Mouse (Mus musculus): ENCODE measurements around the gene Samd9l. TPM values are rescaled to one million over a fixed set of nuclear protein-coding genes. Genes with fewer than 3 reads are reported as not detected.
A peak's percentile ranks its signal among the peaks of the same experiment; 100 is the strongest.
"Not testable (repeated sequence)": the region's sequence is repeated elsewhere in the genome, so short reads cannot be mapped to it uniquely, and the experiment has no call there.

The Samd9l gene
- polyA plus RNA-seq (2012; rRNA removed) = 3.4 and 4.2 TPM in 2 replicates

- not testable (repeated sequence) for DNase-seq (ENCODE audit: low read depth)
These were observed at the start of gene Samd9l for GRCm38 (mm10) chr6:3399340-3400068. Gene Samd9l, minus strand, starts transcription at chr6:3399572.

- DNase-seq (ENCODE audit: low read depth) = peak; percentile 2
These were observed 48.0 kb upstream of the Samd9l start for GRCm38 (mm10) chr6:3447404-3447803.

- no peak for DNase-seq (ENCODE audit: low read depth)
These were observed 44.5 kb upstream of the Samd9l start for GRCm38 (mm10) chr6:3443905-3444304.

- DNase-seq (ENCODE audit: low read depth) = no peak
These were observed 36.7 kb upstream of the Samd9l start for GRCm38 (mm10) chr6:3436087-3436486.

GRCm38 (mm10) chr6:3430976-3431375 lies 31.6 kb upstream of the Samd9l start:
- not testable (repeated sequence) for DNase-seq (ENCODE audit: low read depth)

GRCm38 (mm10) chr6:3427047-3427446 lies 27.7 kb upstream of the Samd9l start:
- DNase-seq (ENCODE audit: low read depth) = no peak

GRCm38 (mm10) chr6:3425333-3425732 lies 26.0 kb upstream of the Samd9l start:
- not testable (repeated sequence) for DNase-seq (ENCODE audit: low read depth)

GRCm38 (mm10) chr6:3424613-3425277 lies 25.4 kb upstream of the Samd9l start:
- DNase-seq (ENCODE audit: low read depth) = not testable (repeated sequence)

GRCm38 (mm10) chr6:3397182-3397906 lies 2.0 kb downstream of the Samd9l start:
- not testable (repeated sequence) for DNase-seq (ENCODE audit: low read depth)

GRCm38 (mm10) chr6:3395921-3396611 lies 3.3 kb downstream of the Samd9l start:
- DNase-seq (ENCODE audit: low read depth) = not testable (repeated sequence)

- no peak for DNase-seq (ENCODE audit: low read depth)
These were observed 9.4 kb downstream of the Samd9l start for GRCm38 (mm10) chr6:3389995-3390394.

- no peak for DNase-seq (ENCODE audit: low read depth)
These were observed 12.8 kb downstream of the Samd9l start for GRCm38 (mm10) chr6:3386565-3386964.

GRCm38 (mm10) chr6:3384816-3385215 lies 14.6 kb downstream of the Samd9l start:
- DNase-seq (ENCODE audit: low read depth) = not testable (repeated sequence)

GRCm38 (mm10) chr6:3384115-3384791 lies 15.1 kb downstream of the Samd9l start:
- not testable (repeated sequence) for DNase-seq (ENCODE audit: low read depth)

- DNase-seq (ENCODE audit: low read depth) = no peak
These were observed 20.2 kb downstream of the Samd9l start for GRCm38 (mm10) chr6:3379146-3379545.

- DNase-seq (ENCODE audit: low read depth) = no peak
These were observed 22.7 kb downstream of the Samd9l start for GRCm38 (mm10) chr6:3376687-3377086.

GRCm38 (mm10) chr6:3369527-3369926 lies 29.8 kb downstream of the Samd9l start:
- DNase-seq (ENCODE audit: low read depth) = no peak

GRCm38 (mm10) chr6:3365609-3366008 lies 33.8 kb downstream of the Samd9l start:
- DNase-seq (ENCODE audit: low read depth) = not testable (repeated sequence)

GRCm38 (mm10) chr6:3345924-3346597 lies 53.3 kb downstream of the Samd9l start:
- DNase-seq (ENCODE audit: low read depth) = not testable (repeated sequence)

- not testable (repeated sequence) for DNase-seq (ENCODE audit: low read depth)
These were observed 54.2 kb downstream of the Samd9l start for GRCm38 (mm10) chr6:3345043-3345639.

Data from gonadal fat pad, adult 2 months (tissue).